Mouse (Mus musculus): ENCODE measurements around the gene Mien1. TPM values are rescaled to one million over a fixed set of nuclear protein-coding genes. Genes with fewer than 3 reads are reported as not detected.

Mien1 gene
- polyA plus RNA-seq, 1 experiment from 2014 or later = 102 TPM

Other genes starting within 250 kb of the Mien1 start
- 46.3 TPM in 2 replicates for gene Med1, start 245.7 kb downstream of the Mien1 start, polyA plus RNA-seq (2016; fragmentation: Nextera tagmentation; extraction: Ambion mirVana)
- gene Cdk12, start 235.9 kb downstream of the Mien1 start, polyA plus RNA-seq (2016; fragmentation: Nextera tagmentation; extraction: Ambion mirVana) = 9.4 and 10.6 TPM in 2 replicates
- gene Neurod2, start 109.3 kb downstream of the Mien1 start, polyA plus RNA-seq (2016; fragmentation: Nextera tagmentation; extraction: Ambion mirVana) = not detected in 2 replicates
- 30.4 and 32.2 TPM in 2 replicates for gene Ppp1r1b, start 90.6 kb downstream of the Mien1 start, polyA plus RNA-seq (2016; fragmentation: Nextera tagmentation; extraction: Ambion mirVana)
- gene Stard3, start 80.6 kb downstream of the Mien1 start, polyA plus RNA-seq (2016; fragmentation: Nextera tagmentation; extraction: Ambion mirVana) = 45.2 and 47.6 TPM in 2 replicates
- gene Tcap, start 55.2 kb downstream of the Mien1 start, polyA plus RNA-seq (2016; fragmentation: Nextera tagmentation; extraction: Ambion mirVana) = 143 and 152 TPM in 2 replicates
- 1.7 and 2.0 TPM in 2 replicates for gene Pnmt, start 52.5 kb downstream of the Mien1 start, polyA plus RNA-seq (2016; fragmentation: Nextera tagmentation; extraction: Ambion mirVana)
- gene Pgap3, start 38.5 kb downstream of the Mien1 start, polyA plus RNA-seq (2016; fragmentation: Nextera tagmentation; extraction: Ambion mirVana) = 20.0 and 20.6 TPM in 2 replicates
- 66.7 and 67.1 TPM in 2 replicates for gene Erbb2, start 26.5 kb downstream of the Mien1 start, polyA plus RNA-seq (2016; fragmentation: Nextera tagmentation; extraction: Ambion mirVana)
- gene Grb7, start 7.4 kb upstream of the Mien1 start, polyA plus RNA-seq (2016; fragmentation: Nextera tagmentation; extraction: Ambion mirVana) = 1.2 and 2.1 TPM in 2 replicates
- 0.06 and 0.26 TPM in 2 replicates for gene Ikzf3, start 107.0 kb upstream of the Mien1 start, polyA plus RNA-seq (2016; fragmentation: Nextera tagmentation; extraction: Ambion mirVana)
- 0.28 and 0.52 TPM in 2 replicates for gene Zpbp2, start 112.1 kb upstream of the Mien1 start, polyA plus RNA-seq (2016; fragmentation: Nextera tagmentation; extraction: Ambion mirVana)
- 66.9 and 71.0 TPM in 2 replicates for gene Ormdl3, start 148.4 kb upstream of the Mien1 start, polyA plus RNA-seq (2016; fragmentation: Nextera tagmentation; extraction: Ambion mirVana)
- not detected in 2 replicates for gene Lrrc3c, start 159.3 kb upstream of the Mien1 start, polyA plus RNA-seq (2016; fragmentation: Nextera tagmentation; extraction: Ambion mirVana)
- 0.18 and 0.47 TPM in 2 replicates for gene Gm12355, start 186.7 kb upstream of the Mien1 start, polyA plus RNA-seq (2016; fragmentation: Nextera tagmentation; extraction: Ambion mirVana)
- gene Gsdma3, start 187.4 kb upstream of the Mien1 start, polyA plus RNA-seq (2016; fragmentation: Nextera tagmentation; extraction: Ambion mirVana) = not detected in 2 replicates
- not detected in 2 replicates for gene Gsdma2, start 207.8 kb upstream of the Mien1 start, polyA plus RNA-seq (2016; fragmentation: Nextera tagmentation; extraction: Ambion mirVana)
- not detected in 2 replicates for gene Gsdma, start 225.4 kb upstream of the Mien1 start, polyA plus RNA-seq (2016; fragmentation: Nextera tagmentation; extraction: Ambion mirVana)
- gene Psmd3, start 243.6 kb upstream of the Mien1 start, polyA plus RNA-seq (2016; fragmentation: Nextera tagmentation; extraction: Ambion mirVana) = 184 and 190 TPM in 2 replicates

Data from heart, embryonic 12.5 days (tissue).